Mouse (Mus musculus): ENCODE results near the gene B3gat2.

GRCm38 (mm10) chr1:23773039-23773438 lies 11.5 kb downstream of the B3gat2 start:
- no peak for TF ChIP-seq CTCF (IDR thresholded peaks at IDR 0.05; ENCODE audit: borderline replicate concordance, insufficient read depth, low read depth, low read length)
- no peak for TF ChIP-seq POLR2A (IDR thresholded peaks at IDR 0.05; ENCODE audit: borderline replicate concordance, insufficient read depth, low read length)

Measured in cerebellum, adult 2 months (tissue).